Mouse (Mus musculus) hindlimb bud, embryonic 11.5 days (tissue): ENCODE measurements around the gene Susd3.

Experiments used
- DNase-seq: peaks from one replicate; pipeline ENCODE4 v3.0.0-alpha.2; 2012; ENCODE audit warnings: low read depth, low spot score; ENCODE audit errors: extremely low spot score

Susd3 gene

GRCm38 (mm10) chr13:49214454-49214853 lies 34.1 kb downstream of the Susd3 start:
- DNase-seq: no peak

- DNase-seq: no peak
Observed at GRCm38 (mm10) chr13:49213531-49213932, 35.0 kb downstream of the Susd3 start.

- DNase-seq: no peak
Observed at GRCm38 (mm10) chr13:49212711-49213500, 35.6 kb downstream of the Susd3 start.

- DNase-seq: no peak
Observed at GRCm38 (mm10) chr13:49209306-49209705, 39.2 kb downstream of the Susd3 start.

- no peak for DNase-seq
Observed at GRCm38 (mm10) chr13:49206341-49206740, 42.2 kb downstream of the Susd3 start.

- no peak for DNase-seq
Observed at GRCm38 (mm10) chr13:49205381-49205998, 43.0 kb downstream of the Susd3 start.

- no peak for DNase-seq
Observed at GRCm38 (mm10) chr13:49202556-49202955, 46.0 kb downstream of the Susd3 start.

- no peak for DNase-seq
Observed at GRCm38 (mm10) chr13:49200688-49201087, 47.8 kb downstream of the Susd3 start.

- no peak for DNase-seq
Observed at GRCm38 (mm10) chr13:49199891-49200290, 48.6 kb downstream of the Susd3 start.

GRCm38 (mm10) chr13:49198734-49199133 lies 49.8 kb downstream of the Susd3 start:
- no peak for DNase-seq

- no peak for DNase-seq
Observed at GRCm38 (mm10) chr13:49196766-49197165, 51.7 kb downstream of the Susd3 start.

GRCm38 (mm10) chr13:49196211-49196610 lies 52.3 kb downstream of the Susd3 start:
- no peak for DNase-seq

- no peak for DNase-seq
Observed at GRCm38 (mm10) chr13:49195651-49196050, 52.9 kb downstream of the Susd3 start.

GRCm38 (mm10) chr13:49194811-49195210 lies 53.7 kb downstream of the Susd3 start:
- DNase-seq: no peak

- DNase-seq: no peak
Observed at GRCm38 (mm10) chr13:49193650-49194049, 54.9 kb downstream of the Susd3 start.

- DNase-seq: no peak
Observed at GRCm38 (mm10) chr13:49192156-49192855, 56.2 kb downstream of the Susd3 start.

- no peak for DNase-seq
Observed at GRCm38 (mm10) chr13:49191673-49192035, 56.9 kb downstream of the Susd3 start.

GRCm38 (mm10) chr13:49190876-49191672 lies 57.4 kb downstream of the Susd3 start:
- no peak for DNase-seq

GRCm38 (mm10) chr13:49189970-49190870 lies 58.3 kb downstream of the Susd3 start:
- DNase-seq: no peak

GRCm38 (mm10) chr13:49188966-49189360 lies 59.5 kb downstream of the Susd3 start:
- no peak for DNase-seq
